Mouse (Mus musculus): ENCODE measurements around the gene Gfi1b.

Gene Gfi1b

DNA sequence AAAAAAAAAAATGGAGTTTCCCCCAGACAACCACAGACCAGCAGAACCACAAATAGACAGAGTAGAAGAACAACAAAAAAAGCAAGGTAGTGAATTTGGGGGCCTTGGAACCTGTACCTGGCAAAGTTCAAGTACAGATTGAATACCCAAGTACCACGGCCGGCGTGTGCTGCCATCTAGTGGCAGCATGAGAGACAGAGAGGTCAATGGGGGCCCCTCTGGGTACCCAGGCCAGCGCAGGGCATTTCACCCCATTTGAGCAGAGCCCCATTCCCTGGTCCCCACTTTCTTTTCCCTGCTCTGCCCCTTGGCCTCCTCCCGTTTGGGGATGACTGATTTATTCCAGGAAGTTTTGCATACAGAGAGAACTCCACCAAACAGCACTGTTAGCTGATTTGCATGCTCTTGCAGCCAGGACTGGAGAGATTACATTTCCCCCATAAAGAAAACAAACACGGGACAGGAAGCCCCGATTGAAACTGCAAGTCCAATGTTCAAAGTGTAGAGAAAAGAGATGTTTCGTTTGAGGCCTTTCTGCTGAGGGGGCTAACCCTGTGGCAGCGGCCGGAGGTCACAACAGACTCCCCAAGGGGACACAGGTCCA lies 841 bp upstream of the Gfi1b start:
- no peak for DNase-seq (ENCODE audit: low spot score in 2 of 2)

DNA sequence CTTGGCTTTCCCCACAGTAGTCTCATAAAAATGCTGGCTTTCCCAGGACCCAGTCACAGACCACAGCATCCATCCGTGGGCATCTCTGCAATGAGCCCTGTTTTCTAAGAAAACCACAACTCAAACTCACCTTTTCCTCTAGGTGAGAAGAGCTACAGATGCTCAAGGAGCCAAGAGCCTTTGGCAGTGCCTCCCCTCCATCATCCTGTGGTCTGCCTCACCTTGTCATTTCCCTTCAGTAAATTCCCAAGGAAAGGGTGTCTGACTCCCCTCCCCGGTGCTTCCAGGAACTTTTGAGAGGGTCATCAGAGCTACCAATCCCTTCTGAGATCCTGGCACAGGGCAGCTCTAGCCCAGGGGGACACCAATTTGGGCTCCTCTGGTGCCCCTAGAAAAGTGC lies 671 bp downstream of the Gfi1b start:
- no peak for DNase-seq (ENCODE audit: low spot score in 2 of 2)

DNA sequence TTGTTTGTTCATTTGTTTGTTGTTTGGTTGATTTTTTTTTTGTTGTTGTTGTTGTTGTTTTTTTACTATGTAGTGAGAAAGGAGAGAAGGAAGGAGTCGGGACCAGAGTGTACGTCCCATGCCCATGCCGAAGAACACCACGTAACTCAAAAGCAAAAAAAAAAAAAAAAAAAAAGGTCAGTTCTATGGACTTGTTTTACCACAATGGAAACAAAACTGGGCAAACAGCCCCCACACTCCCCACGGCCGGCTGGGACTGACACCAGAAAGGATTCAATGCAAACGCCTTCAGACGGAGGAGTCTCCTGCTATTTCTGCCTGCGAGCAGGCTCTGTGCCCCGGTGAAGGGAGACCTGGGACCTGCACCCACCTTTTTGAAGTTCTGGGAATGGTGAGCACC lies 1.3 kb downstream of the Gfi1b start:
- DNase-seq (ENCODE audit: low spot score in 2 of 2): no peak

DNA sequence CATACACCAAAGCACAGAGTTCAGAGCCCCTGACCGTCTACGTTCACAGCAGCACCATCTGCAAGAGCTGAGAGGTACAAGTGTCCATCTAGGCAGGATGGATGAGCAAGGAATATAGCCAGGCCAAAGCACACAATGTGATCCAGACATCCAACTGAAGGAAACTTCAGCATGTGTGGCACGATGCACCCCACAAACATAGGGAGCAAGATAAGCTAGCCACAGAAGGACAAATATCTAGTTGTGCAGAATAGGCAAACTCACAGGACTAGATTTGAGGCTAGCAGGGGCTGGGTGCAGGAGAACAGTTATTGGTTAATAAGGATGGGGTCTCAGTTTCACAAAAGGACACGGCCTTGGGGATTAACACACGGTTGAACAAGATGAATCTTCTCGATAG lies 2.4 kb downstream of the Gfi1b start:
- DNase-seq (ENCODE audit: low spot score in 2 of 2): no peak

DNA sequence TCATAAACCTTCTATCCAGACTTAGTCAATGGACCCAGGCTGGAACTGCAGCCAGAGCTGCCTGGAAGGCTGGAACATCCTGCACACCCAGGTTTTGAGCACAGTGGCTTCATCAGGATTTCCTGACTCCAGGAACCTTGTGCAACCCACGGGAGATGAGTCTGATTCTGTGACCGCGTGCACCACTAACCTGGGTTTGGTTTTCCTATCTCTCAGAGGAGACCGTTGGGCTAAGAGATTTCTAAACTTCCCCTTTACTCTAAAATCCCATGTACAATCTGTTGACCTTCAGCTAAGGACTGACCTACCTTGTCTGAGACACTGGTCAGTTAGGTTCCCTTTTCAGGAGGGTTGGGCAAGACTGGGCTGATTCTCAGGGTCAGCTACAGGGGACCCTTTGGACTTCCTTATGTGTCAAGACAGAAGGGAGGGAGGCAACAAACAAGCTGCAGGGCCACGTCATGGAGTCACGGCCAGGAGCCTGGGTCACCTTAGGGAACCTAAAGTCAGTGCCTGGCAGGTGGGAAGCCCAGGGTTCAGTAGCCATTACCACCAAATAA lies 2.9 kb downstream of the Gfi1b start:
- DNase-seq (ENCODE audit: low spot score in 2 of 2): no peak

DNA sequence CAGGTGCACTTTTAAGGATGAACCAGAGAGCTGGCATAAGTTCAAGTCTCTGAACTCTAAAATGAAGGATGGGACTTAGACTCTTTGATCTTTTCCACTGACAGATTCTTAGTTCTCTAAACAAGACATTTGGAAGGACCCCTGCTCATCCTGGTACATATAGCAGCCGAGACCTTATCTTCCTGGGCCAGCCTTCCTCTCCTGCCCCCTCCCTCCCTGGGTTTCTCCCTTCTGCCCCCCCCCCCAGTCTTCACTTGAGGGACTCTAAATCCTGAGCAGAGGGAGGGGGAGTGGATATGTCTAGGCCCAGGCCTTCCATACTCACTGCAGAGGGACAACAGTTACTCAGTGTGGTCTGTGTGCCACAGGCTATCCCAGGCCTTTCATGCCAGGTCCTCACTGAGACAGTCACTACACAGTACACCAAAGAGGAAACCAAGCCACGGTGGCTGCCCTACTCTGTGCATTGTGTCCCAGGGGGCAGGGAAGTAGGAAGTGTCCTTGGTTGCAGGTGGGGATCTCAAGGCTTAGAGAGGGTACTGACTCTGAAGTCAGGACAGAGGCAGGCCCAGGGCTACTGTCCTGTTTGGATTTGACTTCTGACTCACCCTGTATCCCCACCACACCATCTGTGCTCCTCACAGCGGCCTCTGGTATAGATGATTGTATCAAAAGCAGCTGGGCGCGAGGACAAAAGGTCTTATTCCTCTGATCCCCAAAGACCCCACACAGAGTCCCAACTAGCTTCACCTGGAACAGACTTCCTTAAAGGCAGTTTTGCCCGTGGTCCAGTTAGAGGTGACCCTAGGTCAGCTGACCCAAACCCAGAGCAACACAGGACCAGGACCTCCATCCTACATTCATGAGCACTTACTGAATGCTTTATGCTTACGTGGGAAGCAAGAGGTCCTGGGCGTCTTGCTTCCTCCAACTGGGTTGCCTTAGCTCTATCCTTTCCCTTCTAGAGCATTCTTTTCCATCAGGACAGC lies 4.0 kb downstream of the Gfi1b start:
- DNase-seq (ENCODE audit: low spot score in 2 of 2): no peak

DNA sequence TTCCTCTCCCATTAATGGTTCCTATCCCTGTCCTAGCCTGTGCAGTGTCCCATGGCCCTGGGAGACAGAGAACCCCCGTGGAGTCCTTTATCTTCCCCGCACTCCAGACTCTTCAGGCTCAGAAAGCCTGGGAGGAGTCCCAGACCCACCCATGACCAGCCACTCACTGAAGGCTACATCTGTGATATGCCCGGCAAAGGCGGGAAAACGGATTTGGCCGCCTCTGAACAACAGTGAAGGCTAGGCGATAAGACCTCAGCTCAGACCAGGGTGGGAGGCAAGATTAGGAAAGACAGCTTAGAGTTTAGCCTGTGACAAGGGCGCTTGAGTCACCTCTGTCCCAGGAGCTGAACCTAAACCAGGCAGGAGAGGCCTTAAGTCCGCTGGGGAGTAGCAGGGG lies 4.9 kb downstream of the Gfi1b start:
- DNase-seq (ENCODE audit: low spot score in 2 of 2): no peak

DNA sequence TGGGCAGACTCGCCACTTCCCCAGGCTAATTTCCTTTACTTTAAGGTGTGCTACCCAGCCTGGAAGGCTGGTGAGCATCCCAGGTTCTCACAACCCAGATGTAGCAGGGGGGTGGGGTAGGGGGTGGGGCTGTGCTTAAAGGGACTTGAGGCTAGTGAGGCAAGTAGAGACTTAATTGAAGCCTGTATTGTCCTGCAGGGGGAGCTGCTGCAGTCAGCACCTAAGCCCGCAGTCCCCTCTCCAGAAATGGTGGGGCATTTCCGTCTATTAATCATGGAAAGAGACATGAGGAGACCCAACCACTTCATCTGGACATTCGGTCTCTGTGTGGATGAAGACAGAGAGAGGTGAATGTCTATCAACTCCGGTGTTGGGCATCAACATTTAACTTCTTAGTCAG lies 5.4 kb downstream of the Gfi1b start:
- no peak for DNase-seq (ENCODE audit: low spot score in 2 of 2)

DNA sequence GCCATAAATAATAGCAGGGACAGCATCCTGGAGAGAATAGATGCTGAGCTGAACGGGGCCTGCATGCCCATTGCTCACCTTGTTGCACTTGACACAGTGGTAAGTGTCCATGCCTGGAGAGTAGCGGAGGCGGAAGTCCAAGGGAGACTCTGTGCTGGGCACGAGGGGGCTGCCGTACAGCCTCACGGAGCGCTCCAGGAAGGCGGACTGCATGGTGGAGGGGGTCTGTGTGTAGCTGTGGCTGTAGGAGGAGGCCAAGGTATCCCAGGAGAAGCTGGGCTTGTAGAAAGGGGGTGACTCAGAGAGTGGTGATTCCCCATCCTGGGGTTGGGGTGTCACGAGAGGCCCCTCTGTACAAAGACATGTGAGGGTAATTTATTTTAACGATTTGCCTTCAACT lies 8.2 kb downstream of the Gfi1b start:
- DNase-seq (ENCODE audit: low spot score in 2 of 2): no peak

DNA sequence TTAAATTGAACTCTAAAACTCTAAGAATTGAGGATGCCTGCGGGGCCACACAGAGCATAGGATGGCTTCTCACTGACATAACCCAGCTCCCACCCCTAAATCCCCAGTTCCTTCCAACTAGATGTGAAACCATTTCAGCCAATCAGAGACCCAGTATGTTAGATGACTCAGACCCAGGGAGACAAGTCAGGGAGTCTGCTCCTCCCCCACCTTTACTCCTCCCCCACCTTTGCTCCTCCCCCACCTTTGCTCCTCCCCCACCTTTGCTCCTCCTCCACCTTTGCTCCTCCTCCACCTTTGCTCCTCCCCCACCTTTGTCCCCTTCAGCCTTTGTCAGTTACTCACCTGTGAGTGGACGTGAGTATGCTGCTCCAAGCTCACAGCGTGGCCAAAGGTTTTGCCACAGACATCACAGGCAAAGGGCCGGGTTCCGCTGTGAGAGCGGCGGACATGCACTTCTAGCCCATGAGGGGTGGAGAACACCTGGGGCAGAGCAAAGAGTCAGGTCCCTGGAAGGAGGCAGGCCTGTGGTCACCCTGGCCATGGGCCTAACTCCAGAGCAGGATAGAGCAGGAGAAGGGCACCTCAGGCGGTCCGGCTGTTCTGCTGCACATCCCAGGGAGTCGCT lies 9.2 kb downstream of the Gfi1b start:
- no peak for DNase-seq (ENCODE audit: low spot score in 2 of 2)

DNA sequence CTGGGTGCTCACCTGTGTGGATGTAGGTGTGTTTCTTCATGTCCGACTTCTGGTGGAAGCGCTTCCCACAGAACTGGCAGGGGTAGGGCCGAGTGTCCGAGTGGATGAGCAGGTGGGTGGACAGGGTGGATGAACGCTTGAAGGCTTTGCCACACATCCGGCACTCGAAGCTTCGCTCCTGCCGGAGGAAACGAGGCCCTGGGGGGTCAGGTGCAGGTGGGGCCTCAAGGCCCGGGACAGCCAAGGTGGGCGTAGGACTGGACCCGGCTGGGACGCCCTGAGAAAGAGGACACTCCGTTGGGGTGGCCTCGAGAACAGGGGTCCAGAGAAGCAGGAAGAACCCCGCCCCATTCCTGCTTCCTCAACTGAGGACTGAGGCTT lies 10.4 kb downstream of the Gfi1b start:
- no peak for DNase-seq (ENCODE audit: low spot score in 2 of 2)

DNA sequence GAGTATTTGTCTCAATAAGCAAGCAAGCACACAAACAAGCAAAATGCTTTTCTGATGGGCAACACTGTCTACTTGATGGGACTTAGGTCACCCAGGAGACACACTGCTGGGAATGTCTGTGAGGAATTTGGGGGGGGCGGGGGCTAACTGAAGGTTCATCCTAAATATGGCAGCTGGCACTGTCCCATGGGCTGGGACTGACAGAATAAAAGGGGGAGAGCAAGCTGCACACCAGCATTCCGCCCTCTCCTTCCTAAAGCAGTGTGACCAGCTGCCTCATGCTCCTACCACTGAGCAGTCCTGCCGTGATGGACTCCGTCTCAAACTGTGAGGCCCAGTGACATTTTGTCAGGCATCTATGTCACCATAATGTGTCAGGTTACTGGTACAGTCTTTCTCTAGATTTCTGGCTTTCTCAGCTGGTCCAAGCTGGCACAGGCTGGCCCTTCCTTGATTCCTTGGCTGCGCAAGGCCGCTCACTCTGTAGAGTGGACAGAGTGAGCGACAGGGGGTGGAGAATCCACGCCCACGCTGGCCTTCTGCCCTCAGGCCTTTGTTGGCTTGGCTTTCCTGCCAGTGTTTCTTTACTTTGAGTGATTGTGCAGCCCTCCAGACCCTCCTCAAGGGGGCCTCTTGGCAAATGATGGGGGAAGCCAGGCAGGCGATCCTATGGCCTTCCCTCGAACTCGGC lies 10.9 kb downstream of the Gfi1b start:
- DNase-seq (ENCODE audit: low spot score in 2 of 2): no peak

DNA sequence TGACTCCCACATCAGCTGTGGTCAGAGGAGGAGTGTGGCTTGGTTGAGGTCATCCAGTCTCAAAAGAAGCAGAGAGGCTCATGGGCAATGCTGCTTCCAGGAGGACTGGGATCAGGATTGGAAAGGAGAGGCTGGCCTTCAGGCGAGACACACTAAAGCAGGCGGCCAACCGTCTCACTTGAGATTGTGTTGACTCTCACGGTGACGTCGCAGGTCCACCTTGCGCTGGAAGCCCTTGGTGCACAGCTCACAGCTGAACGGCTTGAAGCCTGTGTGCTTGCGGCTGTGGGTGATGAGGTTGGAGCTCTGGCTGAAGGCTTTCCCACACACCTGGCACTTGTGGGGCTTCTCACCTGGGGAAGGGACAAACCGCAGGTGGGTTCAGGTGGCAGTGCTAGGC lies 11.9 kb downstream of the Gfi1b start:
- DNase-seq (ENCODE audit: low spot score in 2 of 2): no peak

DNA sequence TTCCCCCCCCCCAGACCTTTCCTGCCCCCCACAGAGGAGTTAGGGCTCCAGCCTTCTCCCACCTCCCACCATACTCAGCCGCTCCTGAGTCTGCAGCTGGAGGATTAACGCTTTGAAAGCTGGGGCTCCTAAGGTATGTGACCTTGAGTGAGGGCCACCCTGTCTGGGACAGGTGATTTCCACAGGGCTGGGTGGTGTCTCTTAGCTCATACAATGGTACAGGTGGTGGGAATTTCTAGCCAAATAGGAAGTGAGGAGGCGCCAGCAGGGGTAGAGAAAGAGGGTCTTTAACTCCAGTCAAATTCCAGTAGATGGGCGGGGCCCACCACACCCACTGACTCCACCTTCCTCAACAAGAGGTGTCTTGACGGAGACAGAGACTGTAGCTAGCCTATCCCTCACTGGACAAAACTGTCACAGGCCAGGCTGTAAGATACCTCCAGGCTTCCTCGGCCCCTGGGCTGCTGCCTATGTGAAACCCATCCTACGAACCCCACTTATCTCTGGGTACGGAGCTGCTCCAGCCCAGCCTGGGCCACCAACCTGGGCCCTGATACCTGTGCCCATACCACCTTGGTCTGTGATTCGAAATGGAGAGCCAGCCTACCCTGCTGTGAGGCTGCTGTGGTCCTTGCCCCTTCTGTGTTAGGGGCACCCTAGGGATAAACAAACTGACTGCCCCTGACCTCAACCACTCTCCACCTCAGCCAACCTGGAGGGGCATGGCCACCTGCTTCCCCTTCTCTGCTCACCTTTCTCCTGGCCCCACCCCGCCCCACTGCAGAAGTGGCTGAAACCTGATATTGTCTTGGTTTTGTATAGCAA lies 14.2 kb downstream of the Gfi1b start:
- DNase-seq (ENCODE audit: low spot score in 2 of 2): no peak

DNA sequence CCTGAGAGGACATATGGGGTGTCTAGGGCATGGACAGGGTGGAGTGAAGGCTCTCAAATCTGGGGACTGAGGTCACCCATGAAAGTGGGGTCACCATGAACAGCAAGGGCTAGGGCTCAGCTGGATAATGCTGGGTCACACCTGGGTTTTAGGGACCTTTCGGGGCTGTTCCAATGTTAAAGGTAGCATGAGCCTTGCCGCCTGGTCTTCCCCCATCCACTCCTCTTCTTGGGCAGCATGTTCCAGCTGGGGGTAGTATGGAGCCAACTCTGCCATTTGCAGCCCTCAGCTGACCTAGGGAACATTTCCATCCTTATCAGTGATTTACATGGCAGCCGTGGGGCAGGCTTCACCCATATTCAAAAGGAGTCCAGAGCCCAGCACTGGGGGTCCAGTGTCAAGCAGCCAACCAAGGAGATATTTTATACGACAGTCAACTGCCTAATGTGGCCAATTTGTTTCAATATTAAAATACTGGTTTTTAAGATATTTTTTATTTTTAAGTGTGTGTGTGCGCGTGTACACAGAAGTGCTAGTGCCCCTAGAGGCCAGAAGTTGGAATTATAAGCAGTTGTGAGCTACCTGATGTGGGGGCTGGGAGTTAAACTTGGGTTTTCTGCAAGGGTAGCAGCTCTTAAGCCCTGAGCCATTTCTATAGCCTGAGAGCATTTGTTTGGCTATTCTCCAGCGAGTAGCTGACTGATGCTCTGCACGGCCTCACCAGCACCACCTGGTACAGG lies 15.0 kb downstream of the Gfi1b start:
- DNase-seq (ENCODE audit: low spot score in 2 of 2): no peak

DNA sequence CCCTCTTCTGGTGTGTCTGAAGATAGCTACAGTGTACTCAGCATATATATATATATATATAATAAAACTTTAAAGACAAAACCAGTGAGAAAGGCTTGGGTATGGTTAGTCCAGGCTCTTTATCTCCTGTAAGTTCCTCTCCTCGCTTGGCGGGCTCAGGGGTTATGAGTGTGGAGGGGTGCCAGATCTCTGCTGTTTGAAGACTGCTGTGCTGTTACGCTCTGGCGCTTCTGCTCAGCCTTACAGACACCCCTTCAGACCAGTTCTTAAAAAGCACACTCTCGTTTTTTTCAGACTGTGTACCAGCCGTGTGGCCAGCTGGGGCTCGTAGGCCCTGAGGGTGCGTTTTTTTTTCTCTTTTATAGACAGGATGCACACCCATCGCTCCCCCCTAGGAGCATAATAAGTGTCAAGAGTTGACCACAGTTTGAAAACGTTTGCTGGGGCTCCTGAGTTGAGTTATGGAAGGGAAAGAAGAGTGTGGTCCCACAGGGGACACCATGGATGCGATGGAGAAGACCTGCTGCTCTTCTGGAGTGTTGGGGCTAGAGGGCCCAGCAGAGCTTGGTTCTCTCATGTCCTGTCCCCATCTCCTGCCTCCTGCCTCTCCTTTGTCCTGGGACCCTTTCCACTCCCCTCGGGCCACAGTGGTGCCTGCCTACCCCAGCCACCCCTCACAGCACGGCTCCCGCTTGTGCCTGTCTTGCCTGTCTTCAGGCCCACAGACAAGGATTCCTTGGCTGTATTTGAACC lies 15.8 kb downstream of the Gfi1b start:
- no peak for DNase-seq (ENCODE audit: low spot score in 2 of 2)

DNA sequence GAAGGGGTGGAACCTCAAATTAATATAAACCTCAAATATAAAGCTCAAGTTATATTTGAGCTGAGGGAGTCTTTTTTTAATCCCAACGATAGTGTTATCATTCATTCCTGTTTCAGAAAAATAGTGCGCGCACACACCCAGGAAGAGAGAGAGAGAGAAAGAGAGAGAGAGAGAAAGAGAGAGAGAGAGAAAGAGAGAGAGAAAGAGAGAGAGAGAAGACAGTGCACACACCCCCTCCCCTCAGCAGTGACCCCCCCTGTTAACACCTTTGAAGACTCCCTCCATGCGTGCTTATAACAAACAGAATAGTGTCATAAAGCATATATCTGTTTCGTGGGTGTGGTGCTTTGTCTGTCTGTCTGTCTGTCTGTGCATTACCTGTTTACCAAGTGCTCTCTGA lies 18.2 kb downstream of the Gfi1b start:
- no peak for DNase-seq (ENCODE audit: low spot score in 2 of 2)

DNA sequence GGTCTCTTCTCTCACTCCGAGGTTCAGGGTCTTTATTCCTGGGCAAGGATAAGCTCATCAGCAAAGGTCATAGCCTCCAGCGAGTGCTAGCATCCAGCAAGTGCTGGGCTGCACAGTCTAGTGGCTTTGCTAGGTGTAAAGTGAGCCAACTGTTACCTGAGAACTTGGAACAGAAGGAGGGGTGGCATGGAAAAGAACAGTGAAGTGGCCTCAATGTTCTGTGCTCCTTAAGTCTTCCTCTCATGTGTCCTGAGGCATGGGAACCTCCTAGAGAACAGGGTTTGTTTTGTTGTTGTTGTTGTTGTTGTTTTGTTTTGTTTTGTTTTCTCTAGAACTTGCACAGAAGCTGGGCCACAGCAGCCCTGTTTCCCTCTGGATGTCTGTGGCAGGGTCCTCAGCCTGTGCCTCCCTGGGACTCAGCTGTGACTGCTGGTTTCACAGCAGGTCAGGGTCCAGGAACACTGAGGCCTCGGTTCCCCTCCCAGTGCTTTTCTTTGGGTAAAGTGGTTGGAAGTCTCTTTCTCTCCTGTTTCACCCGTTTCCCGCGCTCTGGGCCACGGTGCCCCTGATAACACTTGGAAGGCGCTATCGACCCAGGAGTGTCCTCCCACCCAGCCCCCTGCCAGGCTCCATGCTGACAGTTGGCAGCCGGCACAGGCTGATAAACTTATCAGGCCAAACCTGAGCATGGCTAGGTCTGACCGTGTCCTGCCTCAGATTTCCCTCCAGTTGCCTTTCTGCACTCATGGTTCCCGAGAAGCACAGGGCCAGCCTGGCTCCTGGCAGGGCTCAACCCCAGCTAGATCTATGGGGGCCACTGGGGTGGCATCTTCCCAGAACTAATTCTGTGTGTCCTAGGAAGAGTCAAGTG lies 19.8 kb downstream of the Gfi1b start:
- DNase-seq (ENCODE audit: low spot score in 2 of 2): no peak

DNA sequence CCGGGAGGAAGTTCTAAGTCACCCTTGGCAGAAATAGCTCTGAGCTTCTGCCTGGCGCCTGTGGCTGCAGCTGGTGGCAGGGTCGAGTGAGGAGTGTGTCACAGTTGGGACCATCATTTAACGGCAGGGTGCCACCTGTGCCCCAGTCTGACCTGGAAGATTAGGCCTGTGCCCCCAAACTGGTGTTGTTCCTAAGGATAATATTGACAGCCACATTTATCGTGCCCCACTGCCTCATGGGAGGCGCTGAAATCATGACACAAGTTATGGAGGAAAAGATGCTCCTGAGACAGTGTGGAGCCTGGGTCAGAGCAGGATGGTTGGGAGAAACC lies 22.2 kb downstream of the Gfi1b start:
- no peak for DNase-seq (ENCODE audit: low spot score in 2 of 2)
